Mouse (Mus musculus): ENCODE results near the gene Dpm3. TPM values are rescaled to one million over a fixed set of nuclear protein-coding genes. Genes with fewer than 3 reads are reported as not detected.

The Dpm3 gene
- polyA plus RNA-seq, 1 experiment = 222 TPM

- no peaks in the 10 kb centered on the region for H3K79me2 ChIP-seq (ENCODE audit: control insufficient read depth, insufficient read depth)
- peaks cover 6% of the 10 kb centered on the region for H3K36me3 ChIP-seq (ENCODE audit: control insufficient read depth, insufficient read depth)
- H3ac ChIP-seq (ENCODE audit: control insufficient read depth, insufficient read length) = peak overlapping the region; percentile 13
- TF ChIP-seq E2F4 (IDR thresholded peaks at IDR 0.05; ENCODE audit: insufficient read depth) (no peak), MYOG (IDR thresholded peaks at IDR 0.05; ENCODE audit: control insufficient read depth in 1 of 3, insufficient read depth in 1 of 3, insufficient read length in 2 of 3, low read depth in 2 of 3) (no peak), MYOD1 (IDR thresholded peaks at IDR 0.05; ENCODE audit: control insufficient read depth in 1 of 3, insufficient read length in 2 of 3, low read depth in 2 of 3) (no peak), SRF (IDR thresholded peaks at IDR 0.05; ENCODE audit: control insufficient read depth, insufficient read length, low read depth) (no peak), POLR2A (IDR thresholded peaks at IDR 0.05; ENCODE audit: insufficient read length, low read depth) (no peak), TCF3 (IDR thresholded peaks at IDR 0.05; ENCODE audit: insufficient read length, low read depth) (no peak), CEBPB (IDR thresholded peaks at IDR 0.05; ENCODE audit: insufficient read depth, poor library complexity, severe bottlenecking) (no peak), MAX (IDR thresholded peaks at IDR 0.05; ENCODE audit: low read depth) (no peak), POLR2AphosphoS2 (IDR thresholded peaks at IDR 0.05; ENCODE audit: insufficient read length, low read depth) (no peak), TCF12 (IDR thresholded peaks at IDR 0.05; ENCODE audit: insufficient read depth, poor library complexity, severe bottlenecking) (no peak), USF1 (IDR thresholded peaks at IDR 0.05; ENCODE audit: low read depth) (no peak), REST (IDR thresholded peaks at IDR 0.05; ENCODE audit: insufficient read depth, insufficient read length) (no peak)
- H3K27me3 ChIP-seq (ENCODE audit: control insufficient read depth, insufficient read depth, insufficient read length) = no peaks in the 10 kb centered on the region
- peak overlapping the region; percentile 59 for H3K4me3 ChIP-seq
- peak overlapping the region; percentile 93 for H3K4me2 ChIP-seq (ENCODE audit: low read depth)
Measured at GRCm38 (mm10) chr3:89277281-89278021, 18.3 kb downstream of the Dpm3 start.

DNA sequence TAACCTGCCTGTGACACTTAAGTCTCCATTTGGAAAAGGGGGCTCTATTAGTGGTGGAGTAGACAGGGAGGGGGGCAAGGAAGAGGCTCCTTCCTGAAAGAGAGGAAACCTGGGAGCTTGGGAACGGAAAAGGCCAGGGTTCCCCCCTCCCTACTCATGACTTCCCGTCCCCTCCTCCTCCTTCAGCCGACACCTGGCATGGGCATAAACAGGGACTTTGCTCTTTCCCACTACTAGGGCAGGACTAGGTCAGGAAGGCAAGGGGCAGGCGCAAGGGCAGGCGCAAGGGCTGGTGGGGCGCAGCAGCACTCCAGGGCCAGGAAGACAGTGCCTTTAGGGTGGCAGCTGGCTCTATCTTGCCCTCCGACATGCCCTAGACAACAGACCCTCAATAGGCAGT is 18.9 kb downstream of the Dpm3 start:
- no peaks in the 10 kb centered on the region for H3K79me2 ChIP-seq (ENCODE audit: control insufficient read depth, insufficient read depth)
- H3K36me3 ChIP-seq (ENCODE audit: control insufficient read depth, insufficient read depth) = peaks cover 6% of the 10 kb centered on the region
- peak overlapping the region; percentile 59 for H3K4me3 ChIP-seq
- H3K4me2 ChIP-seq (ENCODE audit: low read depth) = peak overlapping the region; percentile 93
- H3K27me3 ChIP-seq (ENCODE audit: control insufficient read depth, insufficient read depth, insufficient read length) = no peaks in the 10 kb centered on the region
- TF ChIP-seq SRF (IDR thresholded peaks at IDR 0.05; ENCODE audit: control insufficient read depth, insufficient read length, low read depth) (no peak), POLR2A (IDR thresholded peaks at IDR 0.05; ENCODE audit: insufficient read length, low read depth) (peak; percentile 33), MYOD1 (IDR thresholded peaks at IDR 0.05; ENCODE audit: control insufficient read depth in 1 of 3, insufficient read length in 2 of 3, low read depth in 2 of 3) (no peak), TCF12 (IDR thresholded peaks at IDR 0.05; ENCODE audit: insufficient read depth, poor library complexity, severe bottlenecking) (no peak), MYOG (IDR thresholded peaks at IDR 0.05; ENCODE audit: control insufficient read depth in 1 of 3, insufficient read depth in 1 of 3, insufficient read length in 2 of 3, low read depth in 2 of 3) (peak in 1 of 3 experiments; percentile 25)
- peak overlapping the region; percentile 13 for H3ac ChIP-seq (ENCODE audit: control insufficient read depth, insufficient read length)

DNA sequence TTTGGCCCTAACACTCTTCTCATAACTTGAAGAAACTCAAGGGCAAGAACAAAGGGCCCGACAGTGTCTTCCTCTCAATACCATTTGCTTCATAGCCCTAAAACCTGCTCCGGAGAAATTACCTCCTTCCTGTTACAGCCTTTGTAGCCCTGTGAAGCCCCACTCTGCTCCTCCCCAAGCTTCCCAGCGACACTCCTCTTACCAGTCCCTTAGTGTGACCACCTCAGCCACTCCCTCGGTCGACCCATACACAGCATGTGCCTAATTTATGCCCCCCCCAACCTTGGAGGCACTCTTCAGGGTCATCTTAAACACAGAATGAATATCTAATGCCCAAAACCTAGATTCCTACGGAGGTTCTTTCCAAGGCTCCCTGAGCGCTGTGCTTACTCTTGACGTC is 19.5 kb downstream of the Dpm3 start:
- Histone ChIP-seq H3K4me3 (peak overlapping the region; percentile 59), H3K36me3 (ENCODE audit: control insufficient read depth, insufficient read depth) (peaks cover 6% of the 10 kb centered on the region), H3ac (ENCODE audit: control insufficient read depth, insufficient read length) (peak overlapping the region; percentile 13), H3K27me3 (ENCODE audit: control insufficient read depth, insufficient read depth, insufficient read length) (no peaks in the 10 kb centered on the region), H3K4me2 (ENCODE audit: low read depth) (peak overlapping the region; percentile 93), H3K79me2 (ENCODE audit: control insufficient read depth, insufficient read depth) (no peaks in the 10 kb centered on the region)
- TF ChIP-seq USF1 (IDR thresholded peaks at IDR 0.05; ENCODE audit: low read depth) = no peak
- TF ChIP-seq SRF (IDR thresholded peaks at IDR 0.05; ENCODE audit: control insufficient read depth, insufficient read length, low read depth) = no peak
- TF ChIP-seq CEBPB (IDR thresholded peaks at IDR 0.05; ENCODE audit: insufficient read depth, poor library complexity, severe bottlenecking) = no peak
- no peak for TF ChIP-seq REST (IDR thresholded peaks at IDR 0.05; ENCODE audit: insufficient read depth, insufficient read length)
- TF ChIP-seq MAX (IDR thresholded peaks at IDR 0.05; ENCODE audit: low read depth) = no peak
- no peak for TF ChIP-seq TCF12 (IDR thresholded peaks at IDR 0.05; ENCODE audit: insufficient read depth, poor library complexity, severe bottlenecking)
- no peak for TF ChIP-seq POLR2AphosphoS2 (IDR thresholded peaks at IDR 0.05; ENCODE audit: insufficient read length, low read depth)
- TF ChIP-seq MYOD1 (IDR thresholded peaks at IDR 0.05; ENCODE audit: control insufficient read depth in 1 of 3, insufficient read length in 2 of 3, low read depth in 2 of 3) = no peak
- TF ChIP-seq MYOG (IDR thresholded peaks at IDR 0.05; ENCODE audit: control insufficient read depth in 1 of 3, insufficient read depth in 1 of 3, insufficient read length in 2 of 3, low read depth in 2 of 3) = no peak
- TF ChIP-seq E2F4 (IDR thresholded peaks at IDR 0.05; ENCODE audit: insufficient read depth) = no peak
- TF ChIP-seq POLR2A (IDR thresholded peaks at IDR 0.05; ENCODE audit: insufficient read length, low read depth) = no peak
- TF ChIP-seq TCF3 (IDR thresholded peaks at IDR 0.05; ENCODE audit: insufficient read length, low read depth) = no peak

DNA sequence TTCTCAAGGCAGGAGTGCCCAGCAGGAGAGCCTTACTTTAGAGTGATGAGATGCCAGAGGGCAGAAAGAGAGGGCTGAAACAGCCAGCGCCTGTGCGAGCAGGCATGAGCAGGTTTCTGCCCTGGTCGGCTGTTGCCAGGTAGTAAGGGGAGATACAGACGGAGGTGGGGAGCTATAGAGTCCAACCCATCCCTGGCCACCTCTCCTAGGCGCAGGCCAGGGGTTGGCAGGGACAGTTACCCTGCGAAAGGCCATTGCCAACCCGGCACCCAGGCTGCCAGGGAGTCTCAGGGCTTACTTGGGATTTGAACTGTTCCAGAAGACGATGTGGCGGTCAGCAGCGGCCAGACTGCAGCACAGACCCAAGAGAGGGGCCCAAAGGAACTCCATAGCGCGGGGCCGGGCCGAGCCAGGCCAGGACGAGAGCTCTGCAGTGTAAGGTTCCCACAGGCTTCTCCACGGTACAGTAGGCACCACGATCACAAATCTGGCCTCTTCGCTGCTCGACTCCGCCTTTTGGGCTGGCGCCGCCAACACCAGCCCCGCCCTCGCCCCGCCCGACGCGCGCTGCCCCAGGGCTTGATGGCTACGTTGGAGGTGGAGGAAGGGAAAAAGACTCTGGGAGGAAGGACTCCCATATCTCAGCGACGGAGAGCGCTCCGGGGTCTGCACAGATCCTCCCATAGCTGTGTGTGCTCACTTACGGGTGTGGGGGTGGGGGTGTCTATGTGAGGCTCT is 20.2 kb downstream of the Dpm3 start:
- no peaks in the 10 kb centered on the region for H3K27me3 ChIP-seq (ENCODE audit: control insufficient read depth, insufficient read depth, insufficient read length)
- H3ac ChIP-seq (ENCODE audit: control insufficient read depth, insufficient read length) = peak overlapping the region; percentile 13
- peak; percentile 97 for TF ChIP-seq POLR2A (IDR thresholded peaks at IDR 0.05; ENCODE audit: insufficient read length, low read depth)
- TF ChIP-seq USF1 (IDR thresholded peaks at IDR 0.05; ENCODE audit: low read depth) = no peak
- no peak for TF ChIP-seq MYOG (IDR thresholded peaks at IDR 0.05; ENCODE audit: control insufficient read depth in 1 of 3, insufficient read depth in 1 of 3, insufficient read length in 2 of 3, low read depth in 2 of 3)
- no peak for TF ChIP-seq MAX (IDR thresholded peaks at IDR 0.05; ENCODE audit: low read depth)
- peak; percentile 96 for TF ChIP-seq POLR2AphosphoS2 (IDR thresholded peaks at IDR 0.05; ENCODE audit: insufficient read length, low read depth)
- no peak for TF ChIP-seq CEBPB (IDR thresholded peaks at IDR 0.05; ENCODE audit: insufficient read depth, poor library complexity, severe bottlenecking)
- TF ChIP-seq TCF3 (IDR thresholded peaks at IDR 0.05; ENCODE audit: insufficient read length, low read depth) = no peak
- TF ChIP-seq REST (IDR thresholded peaks at IDR 0.05; ENCODE audit: insufficient read depth, insufficient read length) = no peak
- TF ChIP-seq MYOD1 (IDR thresholded peaks at IDR 0.05; ENCODE audit: control insufficient read depth in 1 of 3, insufficient read length in 2 of 3, low read depth in 2 of 3) = no peak
- peak overlapping the region; percentile 93 for H3K4me2 ChIP-seq (ENCODE audit: low read depth)
- peaks cover 6% of the 10 kb centered on the region for H3K36me3 ChIP-seq (ENCODE audit: control insufficient read depth, insufficient read depth)
- H3K4me3 ChIP-seq = peak overlapping the region; percentile 59
- no peaks in the 10 kb centered on the region for H3K79me2 ChIP-seq (ENCODE audit: control insufficient read depth, insufficient read depth)
